Mouse (Mus musculus): ENCODE results near the gene Tsks.

DNA sequence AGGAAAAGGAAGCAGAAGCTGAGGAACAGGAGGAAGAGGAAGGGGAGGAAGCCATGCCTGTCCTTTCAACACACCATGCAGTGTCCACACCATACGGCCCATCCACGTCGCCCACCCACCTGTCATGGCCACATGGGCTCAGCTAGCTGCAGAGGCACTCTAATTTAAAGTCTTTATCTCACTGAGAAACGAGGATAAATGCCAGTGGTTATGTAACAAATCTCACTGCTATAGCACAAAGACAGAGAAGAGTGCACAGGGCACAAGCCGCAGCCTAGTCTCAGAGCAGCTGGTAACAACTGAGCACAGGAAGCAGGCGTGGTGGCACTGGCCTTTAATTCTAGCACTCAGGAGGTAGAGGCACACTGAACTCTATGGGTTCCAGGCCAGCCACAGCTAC is 6.9 kb downstream of the Tsks start:
- TF ChIP-seq POLR2A (IDR thresholded peaks at IDR 0.05; ENCODE audit: insufficient read depth, low read depth, low read length) (no peak), CTCF (IDR thresholded peaks at IDR 0.05; ENCODE audit: insufficient read depth, low read depth, low read length) (no peak)
